Mouse (Mus musculus) cortical plate, adult 2 months (tissue): ENCODE results near the gene Cyp1a2.

Experiments
- CTCF ChIP-seq: fragments of 200-500 bp; IDR thresholded peaks from 2 replicates; pipeline ENCODE4 v1.5.1; 2011; ENCODE audit warnings: mild to moderate bottlenecking, control low read depth, low read length; ENCODE audit not compliant: insufficient read depth; ENCODE audit errors: extremely low read depth
- POLR2A ChIP-seq: fragments of 200-500 bp; IDR thresholded peaks from 2 replicates; pipeline ENCODE4 v1.6.1; 2011; ENCODE audit warnings: mild to moderate bottlenecking, low read length, control low read depth; ENCODE audit not compliant: insufficient read depth; ENCODE audit errors: extremely low read depth

DNA sequence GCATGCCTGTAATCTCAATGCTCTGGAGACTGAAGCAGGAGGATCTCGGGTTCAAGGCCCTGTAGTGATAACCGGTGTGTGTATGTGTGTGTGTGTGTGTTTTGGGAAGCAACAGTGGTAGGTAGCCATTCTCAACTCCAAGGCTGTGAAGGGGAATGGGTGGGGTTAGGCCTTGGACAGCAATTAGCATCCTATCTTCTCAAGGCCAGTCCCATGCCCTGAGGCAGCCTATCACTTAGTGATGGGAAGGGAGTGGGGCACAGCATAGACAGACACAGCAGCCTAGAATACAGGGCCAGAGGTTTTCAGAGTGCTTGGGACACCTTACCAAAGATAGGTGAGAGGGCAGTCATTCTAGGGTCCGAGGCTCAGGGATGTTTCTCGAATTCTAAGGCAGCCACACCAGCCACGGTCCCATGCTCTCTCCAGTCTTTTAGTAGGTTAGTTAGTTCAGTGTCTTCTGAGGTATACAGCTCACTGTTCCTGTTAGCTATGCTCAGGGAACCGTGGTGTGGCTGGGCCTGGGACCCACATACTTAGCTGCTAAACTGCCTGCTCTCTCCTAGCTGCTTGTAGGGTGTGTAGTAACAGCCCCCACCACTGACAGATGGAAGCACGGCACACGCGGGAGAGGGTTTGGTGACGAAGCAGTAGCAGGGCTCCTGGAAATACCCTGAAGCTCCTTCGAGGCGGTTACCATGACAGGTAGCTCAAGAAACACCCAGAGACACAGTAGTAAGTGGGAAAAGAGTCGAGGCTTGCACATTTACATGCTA lies 41.5 kb downstream of the Cyp1a2 start:
- TF ChIP-seq CTCF (no peak), POLR2A (no peak)
